Mouse (Mus musculus) urinary bladder, adult 2 months (tissue): ENCODE measurements around the gene Gm49630. TPM values are rescaled to one million over a fixed set of nuclear protein-coding genes. Genes with fewer than 3 reads are reported as not detected.
"Not testable (repeated sequence)": the region's sequence is repeated elsewhere in the genome, so short reads cannot be mapped to it uniquely, and the experiment has no call there.

ENCODE experiments used
- DNase-seq: peaks from one replicate; pipeline ENCODE4 v3.0.0; 2022; ENCODE audit warnings: low spot score
- polyA plus RNA-seq: library from polyadenylated mRNA; depleted of rRNA; stranded (reverse); fragments of >200 nt; gene quantifications from 2 replicates; pipeline ENCODE4 v1.2.3, GENCODE M21; 2012; rRNA removed

Gm49630 gene
- polyA plus RNA-seq, 1 experiment = not detected

- not testable (repeated sequence) for DNase-seq
Measured at GRCm38 (mm10) chr17:7366676-7367374, 5.0 kb downstream of the Gm49630 start.

- not testable (repeated sequence) for DNase-seq
Measured at GRCm38 (mm10) chr17:7366265-7366664, 5.5 kb downstream of the Gm49630 start.

GRCm38 (mm10) chr17:7365615-7366014 lies 6.2 kb downstream of the Gm49630 start:
- DNase-seq = not testable (repeated sequence)

GRCm38 (mm10) chr17:7360749-7361465 lies 10.9 kb downstream of the Gm49630 start:
- DNase-seq = not testable (repeated sequence)

- not testable (repeated sequence) for DNase-seq
Measured at GRCm38 (mm10) chr17:7359806-7360205, 12.0 kb downstream of the Gm49630 start.

- DNase-seq = not testable (repeated sequence)
Measured at GRCm38 (mm10) chr17:7352596-7352995, 19.2 kb downstream of the Gm49630 start, which contains the start of gene Ttll2. TSS of gene Ttll2 (minus strand) at chr17:7352696.

- DNase-seq = not testable (repeated sequence)
Measured at GRCm38 (mm10) chr17:7348765-7349164, 23.0 kb downstream of the Gm49630 start.

- not testable (repeated sequence) for DNase-seq
Measured at GRCm38 (mm10) chr17:7337381-7337780, 34.4 kb downstream of the Gm49630 start.

GRCm38 (mm10) chr17:7332745-7333144 lies 39.0 kb downstream of the Gm49630 start:
- not testable (repeated sequence) for DNase-seq

GRCm38 (mm10) chr17:7326415-7326814 lies 45.4 kb downstream of the Gm49630 start:
- not testable (repeated sequence) for DNase-seq

GRCm38 (mm10) chr17:7324346-7324745 lies 47.4 kb downstream of the Gm49630 start, which contains the start of gene Tcp10a:
TSS of gene Tcp10a (plus strand) at chr17:7324646.
- not testable (repeated sequence) for DNase-seq

- DNase-seq = not testable (repeated sequence)
Measured at GRCm38 (mm10) chr17:7319789-7320188, 52.0 kb downstream of the Gm49630 start.

- DNase-seq = not testable (repeated sequence)
Measured at GRCm38 (mm10) chr17:7315693-7316382, 55.9 kb downstream of the Gm49630 start.

- not testable (repeated sequence) for DNase-seq
Measured at GRCm38 (mm10) chr17:7306278-7307196, 65.2 kb downstream of the Gm49630 start.

Other genes with a start within 250 kb of the Gm49630 start
- gene Rps6ka2, start 201.9 kb downstream of the Gm49630 start, polyA plus RNA-seq = 4.9 and 6.5 TPM in 2 replicates
- not detected in 2 replicates for gene Tcp10a, start 47.3 kb downstream of the Gm49630 start, polyA plus RNA-seq
- gene Ttll2, start 19.3 kb downstream of the Gm49630 start, polyA plus RNA-seq = 0.04 TPM in 1 of 2 replicates, not detected in the other
- 0.03 and 0.06 TPM in 2 replicates for gene Unc93a2, start 13.5 kb upstream of the Gm49630 start, polyA plus RNA-seq